Mouse (Mus musculus) stomach, postnatal 0 days (tissue): ENCODE measurements around the gene Ocel1. TPM values are rescaled to one million over a fixed set of nuclear protein-coding genes. Genes with fewer than 3 reads are reported as not detected.

ENCODE experiments used
- ATAC-seq: fragments of 200-750 bp; cut with Nextera tagmentation; 2 replicates; pipeline ENCODE4 v1.8.0; 2017; ENCODE audit not compliant: low FRiP score, low TSS enrichment
- DNase-seq: peaks from one replicate; pipeline ENCODE4 v3.0.0-alpha.2; 2016; ENCODE audit warnings: low spot score
- H3K27ac ChIP-seq: fragments of 300-500 bp; sonication (generic); replicated peaks from 2 replicates; pipeline ENCODE4 v1.5.1; 2014; ENCODE audit warnings: mild to moderate bottlenecking, control low read depth
- H3K27me3 ChIP-seq: fragments of 300-500 bp; sonication (generic); 2 replicates; pipeline ENCODE4 v1.6.1; 2014; ENCODE audit warnings: low read length; ENCODE audit not compliant: control insufficient read depth, insufficient read depth
- H3K36me3 ChIP-seq: fragments of 300-500 bp; sonication (generic); 2 replicates; pipeline ENCODE4 v1.6.1; 2014; ENCODE audit warnings: low read length, mixed read lengths; ENCODE audit not compliant: control insufficient read depth, insufficient read depth
- H3K4me1 ChIP-seq: fragments of 300-500 bp; sonication (generic); replicated peaks from 2 replicates; pipeline ENCODE4 v1.6.1; 2014; ENCODE audit warnings: antibody characterized with exemption; ENCODE audit not compliant: control insufficient read depth, insufficient read depth
- H3K4me2 ChIP-seq: fragments of 300-500 bp; sonication (generic); replicated peaks from 2 replicates; pipeline ENCODE4 v1.6.1; 2014; ENCODE audit warnings: low read depth, mild to moderate bottlenecking, control low read depth, moderate library complexity
- H3K4me3 ChIP-seq: fragments of 300-500 bp; sonication (generic); 2 replicates; pipeline ENCODE4 v1.5.1; 2014; ENCODE audit warnings: low read depth, low read length, control low read depth
- H3K9ac ChIP-seq: fragments of 300-500 bp; sonication (generic); 2 replicates; pipeline ENCODE4 v1.6.1; 2014; ENCODE audit warnings: mild to moderate bottlenecking, low read length, control low read depth, mixed read lengths
- H3K9me3 ChIP-seq: fragments of 300-500 bp; sonication (generic); 2 replicates; pipeline ENCODE4 v1.6.1; 2016; ENCODE audit warnings: low read length; ENCODE audit not compliant: control insufficient read depth
- CTCF ChIP-seq: IDR thresholded peaks from 2 replicates; pipeline ENCODE4 v1.5.1; 2016; ENCODE audit warnings: antibody characterized with exemption, low read depth, mild to moderate bottlenecking, moderate library complexity
- EP300 ChIP-seq: optimal IDR thresholded peaks from 2 replicates; pipeline ENCODE3; 2016; ENCODE audit warnings: antibody characterized with exemption
- WGBS: fragments of 180-500 bp; shearing (Covaris S2); extraction: QIAGEN DNeasy Blood & Tissue Kit; methylation state at CpG from one replicate; pipeline ENCODE4 v1.1.7; 2014; 5-methylcytosine and 5-hydroxymethylcytosine counted together
- polyA plus RNA-seq: library from polyadenylated mRNA; unstranded; fragments of >200 nt; fragmentation: Nextera tagmentation; extraction: Ambion mirVana; gene quantifications from 2 replicates; pipeline ENCODE4 v1.2.1, GENCODE M21; 2015

Gene Ocel1
- polyA plus RNA-seq, 1 experiment from 2014 or later: 8.2 TPM

DNA sequence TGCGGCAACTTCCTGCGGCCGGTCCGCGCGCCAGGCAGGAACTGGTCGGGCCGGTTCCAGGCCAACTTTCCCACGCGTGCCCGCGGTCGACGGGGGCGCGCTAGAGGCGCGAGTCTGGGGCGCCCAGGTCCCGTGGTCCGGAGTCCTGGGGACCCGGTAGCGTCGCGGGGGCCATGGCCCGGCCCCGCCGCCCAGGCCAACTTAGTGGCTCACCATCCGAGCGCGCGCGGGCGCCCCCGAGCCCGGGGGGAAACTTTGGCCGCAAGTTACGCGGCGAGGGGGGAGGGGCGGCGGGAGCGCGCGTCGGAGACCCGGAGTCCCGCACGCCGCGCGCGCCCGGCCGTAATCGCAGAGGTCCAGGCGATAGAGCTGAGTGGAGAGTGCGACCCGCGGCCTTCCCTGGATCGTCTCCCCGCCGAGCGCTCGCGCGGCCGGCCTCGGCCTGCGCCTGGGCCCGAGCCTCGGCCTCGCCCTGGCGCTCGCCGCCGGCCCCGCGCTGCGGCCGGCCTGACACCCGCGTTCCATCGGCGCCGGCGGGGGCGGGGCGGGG is 10.4 kb downstream of the Ocel1 start, which contains the start of gene Nr2f6:
Gene Nr2f6, minus strand, starts transcription at position 540 of the 550 bp plus-strand sequence.
- Histone ChIP-seq H3K9me3 (no peaks in the 10 kb centered on the region), H3K4me2 (peak within 1 kb of the TSS; percentile 97), H3K4me1 (peaks cover 15% of the 10 kb centered on the region), H3K9ac (peak within 1 kb of the TSS; percentile 90), H3K4me3 (peak within 1 kb of the TSS; percentile 95), H3K27me3 (no peaks in the 10 kb centered on the region), H3K27ac (peak within 1 kb of the TSS; percentile 96), H3K36me3 (peaks cover 4% of the 10 kb centered on the region; the same call in 1 of the 2 replicates)
- TF ChIP-seq EP300: no peak
- no peak; the same call in 1 of the 2 replicates for TF ChIP-seq CTCF
- ATAC-seq (peak; percentile 58), DNase-seq (peak; percentile 85)
- under 1% methylated on average over 56 of the region's 89 CpGs for WGBS

DNA sequence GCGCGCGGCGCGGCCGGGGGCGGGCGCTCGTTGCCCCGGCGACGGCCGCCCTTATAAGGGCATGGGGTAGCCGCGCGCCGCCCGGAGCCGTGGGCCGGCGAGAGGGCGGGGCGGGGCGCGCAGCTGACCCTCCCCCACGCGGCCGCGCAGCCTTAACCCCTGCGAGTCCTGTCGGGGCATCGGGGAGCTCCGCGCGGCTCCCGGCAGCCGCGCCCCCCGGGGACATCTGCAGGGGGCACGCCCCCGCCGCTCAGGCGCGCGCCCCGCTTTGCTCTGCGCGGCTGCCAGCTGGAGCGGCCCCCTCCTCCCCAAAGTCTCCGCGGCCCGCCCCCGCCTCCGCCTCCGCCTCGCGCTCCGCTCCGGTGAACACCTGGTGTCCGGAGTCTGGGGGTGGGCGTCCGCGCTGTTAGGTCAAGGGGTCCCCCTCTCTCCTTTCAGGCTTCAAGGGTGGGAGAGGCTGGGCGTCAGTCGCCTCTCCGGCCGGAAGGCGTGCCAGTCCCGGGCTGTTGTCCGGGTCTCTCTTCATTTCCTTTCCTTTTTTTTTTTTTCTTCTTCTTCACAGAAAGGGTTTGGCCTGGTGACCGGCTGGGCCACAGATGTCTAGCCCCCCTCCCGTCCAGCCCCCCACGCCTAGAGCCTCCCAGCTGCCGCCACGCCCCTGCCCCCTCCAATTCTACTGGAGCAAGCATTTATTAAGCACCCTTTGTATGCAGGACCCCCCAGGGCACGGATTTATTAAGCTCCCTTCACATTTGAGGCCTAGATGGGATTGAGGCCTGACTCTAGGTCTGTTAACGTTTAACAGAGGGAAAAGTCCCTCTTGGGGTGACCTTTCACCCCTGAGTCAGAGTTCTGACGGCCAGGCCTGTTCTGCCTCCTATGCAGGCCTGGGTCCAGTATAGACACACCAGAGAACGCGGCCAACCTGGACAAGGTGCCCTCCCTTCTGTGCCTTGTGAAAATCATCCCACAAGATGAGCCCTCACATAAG is 11.2 kb downstream of the Ocel1 start:
- Histone ChIP-seq H3K4me3 (peak overlapping the region; percentile 95), H3K27me3 (no peaks in the 10 kb centered on the region), H3K36me3 (peaks cover 1% of the 10 kb centered on the region; the same call in 1 of the 2 replicates), H3K27ac (peak overlapping the region; percentile 96), H3K4me1 (peaks cover 12% of the 10 kb centered on the region), H3K9me3 (no peaks in the 10 kb centered on the region), H3K9ac (peak overlapping the region; percentile 90), H3K4me2 (peak overlapping the region; percentile 82)
- 2% methylated on average over 43 of the region's 80 CpGs for WGBS
- peak; percentile 90 for ATAC-seq
- peak; percentile 92 for DNase-seq
- no peak for TF ChIP-seq EP300
- no peak for TF ChIP-seq CTCF

DNA sequence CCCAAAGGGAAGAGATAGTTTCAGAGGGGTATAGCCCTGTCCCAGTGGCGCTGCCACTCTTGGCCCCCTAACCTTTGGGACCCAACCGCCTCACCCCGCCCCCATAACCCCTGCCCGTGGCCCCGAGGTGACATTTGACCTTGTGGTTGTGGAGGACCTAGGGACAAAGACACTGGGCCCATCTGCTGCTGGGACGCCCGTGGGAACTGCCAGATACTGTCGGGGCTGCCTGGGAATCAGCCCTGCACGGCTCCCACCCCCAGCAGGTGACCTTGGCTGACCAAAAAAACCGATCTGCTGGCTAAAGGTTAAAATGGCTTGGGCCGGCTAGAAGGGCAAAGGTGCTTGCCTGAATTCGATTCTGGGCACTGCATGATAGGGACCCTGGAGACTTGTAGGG is 12.3 kb downstream of the Ocel1 start:
- H3K27me3 ChIP-seq: no peaks in the 10 kb centered on the region
- H3K4me1 ChIP-seq: peaks cover 9% of the 10 kb centered on the region
- 28% methylated on average over 10 of the region's 12 CpGs for WGBS
- ATAC-seq: no peak
- TF ChIP-seq EP300 (no peak), CTCF (no peak)
- no peak overlapping the region; the same call in 1 of the 2 replicates for H3K4me2 ChIP-seq
- H3K27ac ChIP-seq: peak overlapping the region; percentile 96
- H3K9ac ChIP-seq: no peak overlapping the region
- DNase-seq: no peak
- H3K9me3 ChIP-seq: no peaks in the 10 kb centered on the region
- no peak overlapping the region for H3K4me3 ChIP-seq
- H3K36me3 ChIP-seq: no peaks in the 10 kb centered on the region

DNA sequence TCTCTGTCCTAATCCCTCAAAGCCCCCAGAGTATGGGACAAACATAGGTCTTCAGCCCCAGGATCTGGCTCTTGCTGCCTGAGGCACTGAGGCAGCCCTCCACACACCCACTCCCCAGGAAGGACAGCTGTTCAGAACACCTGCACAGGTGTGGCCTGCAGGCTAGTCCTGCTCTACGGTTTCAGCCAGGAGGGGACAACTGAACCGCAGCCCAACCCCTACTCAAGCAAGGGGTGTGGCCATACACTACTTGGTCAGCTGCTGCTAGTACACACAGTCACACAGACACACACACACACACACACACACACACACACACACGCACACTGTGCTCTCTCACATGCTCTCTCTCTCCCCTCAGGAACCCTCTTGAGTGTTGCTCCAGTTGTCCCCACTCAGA is 12.8 kb downstream of the Ocel1 start:
- no peak overlapping the region for H3K4me2 ChIP-seq
- 42% methylated on average over 3 of the region's 3 CpGs for WGBS
- TF ChIP-seq EP300 (no peak), CTCF (no peak)
- H3K9ac ChIP-seq: no peak overlapping the region
- H3K4me3 ChIP-seq: no peak overlapping the region
- peaks cover 9% of the 10 kb centered on the region for H3K4me1 ChIP-seq
- H3K9me3 ChIP-seq: no peaks in the 10 kb centered on the region
- H3K27ac ChIP-seq: peak overlapping the region; percentile 96
- DNase-seq: peak; percentile 72
- H3K36me3 ChIP-seq: no peaks in the 10 kb centered on the region
- H3K27me3 ChIP-seq: no peaks in the 10 kb centered on the region
- peak; percentile 25; the same call in 1 of the 2 replicates for ATAC-seq

DNA sequence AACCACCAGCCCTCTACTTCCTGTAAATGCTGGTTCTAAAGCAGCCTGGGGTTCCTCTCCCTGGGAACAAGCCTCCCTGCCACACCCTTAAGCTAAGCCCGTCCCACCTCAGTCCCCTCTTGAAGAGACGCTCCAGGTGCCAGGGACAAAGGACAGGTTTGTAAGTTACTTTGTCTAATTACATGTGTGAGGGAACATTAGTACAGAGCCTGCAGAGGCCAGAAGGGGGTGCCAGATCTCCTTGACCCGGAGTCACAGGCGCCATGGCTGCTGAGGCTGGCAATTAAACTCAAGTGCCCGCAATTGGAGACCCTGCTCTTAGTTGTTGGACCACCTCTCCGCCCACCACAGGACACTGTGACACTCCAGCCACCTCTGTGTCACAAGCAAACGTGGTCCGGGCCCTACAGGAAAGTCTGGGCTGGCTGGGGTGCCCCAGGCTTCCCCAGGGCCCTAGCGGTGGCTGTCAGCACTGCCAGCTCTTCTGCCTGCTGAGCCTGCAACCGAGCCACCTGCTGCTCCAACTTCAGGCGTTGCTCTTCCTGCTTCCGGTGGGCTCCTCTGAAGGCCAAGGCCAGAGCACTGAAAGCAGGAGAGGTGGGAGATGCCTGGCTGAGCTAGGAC is 14.2 kb downstream of the Ocel1 start:
- H3K4me1 ChIP-seq: peaks cover 6% of the 10 kb centered on the region; the same call in 1 of the 2 replicates
- TF ChIP-seq CTCF: peak; percentile 5; the same call in 1 of the 2 replicates
- no peak for TF ChIP-seq EP300
- H3K27ac ChIP-seq: no peak overlapping the region
- WGBS: 77% methylated on average over 12 of the region's 12 CpGs
- H3K9me3 ChIP-seq: no peaks in the 10 kb centered on the region
- no peak for DNase-seq
- no peak overlapping the region for H3K9ac ChIP-seq
- no peak for ATAC-seq
- H3K36me3 ChIP-seq: no peaks in the 10 kb centered on the region
- no peak overlapping the region for H3K4me2 ChIP-seq
- no peaks in the 10 kb centered on the region for H3K27me3 ChIP-seq
- no peak overlapping the region for H3K4me3 ChIP-seq
